Comparison of ENCODE assay signal across 27 mouse cellular contexts in the genomic region with DNA sequence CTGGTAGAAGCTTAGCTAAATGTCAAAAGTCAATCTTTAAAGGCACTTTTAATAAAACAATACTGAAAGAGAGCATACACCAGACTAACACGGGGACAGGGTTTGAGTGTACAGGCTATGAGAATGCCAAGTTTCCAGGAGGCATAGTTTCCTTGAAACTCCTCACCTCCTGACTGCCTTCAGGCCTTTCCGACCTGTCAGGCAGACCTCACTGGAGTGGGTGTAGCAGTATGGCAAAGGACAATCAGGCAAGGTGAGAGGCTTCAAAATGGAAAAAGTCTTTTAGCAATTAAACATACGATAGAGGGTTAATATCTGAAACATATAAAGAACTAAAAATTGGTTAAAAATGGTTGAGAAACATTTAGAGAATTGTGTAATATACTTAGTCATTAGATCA. TPM values are rescaled to one million over a fixed set of nuclear protein-coding genes. Genes with fewer than 3 reads are reported as not detected.
DNase-seq lines count a peak whose midpoint lies in the region; TF ChIP-seq lines count a peak whose summit lies in the region.
"Had no signal": no experiment of that assay in that cellular context is flagged by ENCODE, and none has a peak within 500 bp of the region (broad histone marks: within the 10 kb centered on the region; RNA-seq: fewer than 3 reads in every experiment).

No protein-coding gene starts in this region.

- H3K36me3 ChIP-seq in ES-Bruce4 (ENCODE audit: control insufficient read depth, insufficient read depth, low read length, poor library complexity, severe bottlenecking): no peaks in the 10 kb centered on the region
- H3K36me3 ChIP-seq: G1E had no signal

- H3K4me3 ChIP-seq in ES-Bruce4 (ENCODE audit: low read depth, low read length): no peak overlapping the region

- DNase-seq in WW6 (ENCODE audit: low read depth, low spot score): peak; percentile 22
- DNase-seq in gastrocnemius, postnatal 25 days: no peak
- no peak for DNase-seq in adrenal gland, adult 8-10 months
- DNase-seq: adrenal gland, adult 2 months; adrenal gland, postnatal 10 days; adrenal gland, postnatal 14 days; adrenal gland, postnatal 25 days; adrenal gland, postnatal 36 days; B cell, adult 2 months; cerebellum, adult 11 months; cerebellum, adult 11-12 months; cerebellum, adult 18-20 months; cerebellum, adult 2 months; cerebellum, adult 8-10 months; cerebellum, adult 9-10 months had no signal

- no peak for TF ChIP-seq CTCF in ES-Bruce4 (IDR thresholded peaks at IDR 0.05; ENCODE audit: low read depth, low read length)

- no peak overlapping the region for H3K9ac ChIP-seq in ES-Bruce4 (ENCODE audit: low read depth, poor library complexity, severe bottlenecking)

- H3K9me3 ChIP-seq in ES-Bruce4 (replicated peaks; ENCODE audit: control insufficient read depth, insufficient read depth, low read length, poor library complexity, severe bottlenecking): peaks cover 19% of the 10 kb centered on the region
- H3K9me3 ChIP-seq: G1E had no signal

- no peaks in the 10 kb centered on the region for H3K27me3 ChIP-seq in ES-Bruce4 (ENCODE audit: control insufficient read depth, insufficient read depth, low read length, poor library complexity, severe bottlenecking)
- H3K27me3 ChIP-seq: Patski had no signal

- no peak for TF ChIP-seq POLR2A in ES-Bruce4 (IDR thresholded peaks at IDR 0.05; ENCODE audit: insufficient read depth, low read length)

- TF ChIP-seq EP300 in ES-Bruce4 (IDR thresholded peaks at IDR 0.05; ENCODE audit: insufficient read depth, low read depth, low read length): peak; percentile 91

- H3K27ac ChIP-seq in ES-Bruce4 (ENCODE audit: insufficient read depth, low read length): peak overlapping the region; percentile 91

- no peaks in the 10 kb centered on the region for H3K4me1 ChIP-seq in ES-Bruce4 (ENCODE audit: control insufficient read depth, insufficient read depth, low read length)

RNA-seq across cellular contexts. Expression of gene Skint7, which starts 9.1 kb away (rescaled TPM):
- polyA plus RNA-seq in ES-Bruce4 (2011; ENCODE audit: insufficient read depth, insufficient read length, low read depth, missing spikeins): not detected in 2 replicates
- total RNA-seq in gastrocnemius, postnatal 25 days (2021): not detected
- not detected for total RNA-seq in adrenal gland, adult 8-10 months (2022)
- total RNA-seq: adrenal gland, adult 18-20 months; adrenal gland, adult 2 months; adrenal gland, postnatal 10 days; adrenal gland, postnatal 14 days; adrenal gland, postnatal 25 days; adrenal gland, postnatal 36 days; adrenal gland, postnatal 4 days; CH12.LX; ES-E14; MEL had no signal
- polyA plus RNA-seq: activated CD4-positive, CD25-positive, alpha-beta regulatory T cell, adult 4 months; adrenal gland, adult 2 months; brain, embryonic 14.5 days; C2C12; CD4-positive, CD25-positive, alpha-beta regulatory T cell, adult 4 months; cerebellum, adult 2 months; G1E; Patski had no signal

RNA-seq across cellular contexts. Expression of gene Skint1, which starts 42.4 kb away (rescaled TPM):
- not detected in 2 replicates for polyA plus RNA-seq in ES-Bruce4 (2011; ENCODE audit: insufficient read depth, insufficient read length, low read depth, missing spikeins)
- not detected for total RNA-seq in gastrocnemius, postnatal 25 days (2021)
- total RNA-seq in adrenal gland, adult 8-10 months (2022): not detected
- total RNA-seq: adrenal gland, adult 18-20 months; adrenal gland, adult 2 months; adrenal gland, postnatal 10 days; adrenal gland, postnatal 14 days; adrenal gland, postnatal 25 days; adrenal gland, postnatal 36 days; adrenal gland, postnatal 4 days; CH12.LX; ES-E14; G1E; MEL had no signal
- polyA plus RNA-seq: activated CD4-positive, CD25-positive, alpha-beta regulatory T cell, adult 4 months; adrenal gland, adult 2 months; brain, embryonic 14.5 days; C2C12; CD4-positive, CD25-positive, alpha-beta regulatory T cell, adult 4 months; cerebellum, adult 2 months; G1E; Patski had no signal

RNA-seq across cellular contexts. Expression of gene Skint8, which starts 44.5 kb away (rescaled TPM):
- polyA plus RNA-seq in ES-Bruce4 (2011; ENCODE audit: insufficient read depth, insufficient read length, low read depth, missing spikeins): 0.52 TPM in 1 of 2 replicates, not detected in the other
- not detected for total RNA-seq in gastrocnemius, postnatal 25 days (2021)
- total RNA-seq in adrenal gland, adult 8-10 months (2022): not detected
- total RNA-seq: adrenal gland, adult 18-20 months; adrenal gland, adult 2 months; adrenal gland, postnatal 10 days; adrenal gland, postnatal 14 days; adrenal gland, postnatal 25 days; adrenal gland, postnatal 36 days; adrenal gland, postnatal 4 days; CH12.LX; ES-E14; MEL had no signal
- polyA plus RNA-seq: activated CD4-positive, CD25-positive, alpha-beta regulatory T cell, adult 4 months; adrenal gland, adult 2 months; brain, embryonic 14.5 days; C2C12; CD4-positive, CD25-positive, alpha-beta regulatory T cell, adult 4 months; cerebellum, adult 2 months; G1E; Patski had no signal
